In genomic region chr1:155412705-155413104, GRCm38 (mm10) we compare ENCODE assay signal across 14 mouse cellular contexts. TPM values are rescaled to one million over a fixed set of nuclear protein-coding genes. Genes with fewer than 3 reads are reported as not detected.
DNase-seq lines count a peak whose midpoint lies in the region; ATAC-seq and TF ChIP-seq lines count a peak whose summit lies in the region.
"Had no signal": no experiment of that assay in that cellular context is flagged by ENCODE, and none has a peak within 500 bp of the region (broad histone marks: within the 10 kb centered on the region; RNA-seq: fewer than 3 reads in every experiment).

No protein-coding gene starts in this region.

- H3K9ac ChIP-seq in liver, postnatal 0 days (replicated peaks), result no peak overlapping the region
- H3K9ac ChIP-seq in liver, embryonic 11.5 days (ENCODE audit: low read depth, low read length), result no peak overlapping the region
- no peak overlapping the region for H3K9ac ChIP-seq in MEL (ENCODE audit: control insufficient read depth, low read depth, low read length, poor library complexity, severe bottlenecking)
- H3K9ac ChIP-seq: heart, embryonic 13.5 days; hindbrain, embryonic 12.5 days; midbrain, embryonic 12.5 days; neural tube, embryonic 12.5 days had no signal

- intact Hi-C loops in gastrocnemius, adult 2 months (cut with DNase I), result no loop called here
- intact Hi-C loops in left cerebral cortex, postnatal 25 days (cut with DNase I), result no loop called here

- H3K36me3 ChIP-seq in liver, postnatal 0 days (replicated peaks; ENCODE audit: insufficient read depth, low read length), result no peaks in the 10 kb centered on the region
- no peaks in the 10 kb centered on the region for H3K36me3 ChIP-seq in liver, embryonic 11.5 days (ENCODE audit: control insufficient read depth, insufficient read depth, low read length)
- peaks cover 0 to 35% of the 10 kb centered on the region in 2 experiments; a peak in 2 of 4 replicates for H3K36me3 ChIP-seq in MEL (ENCODE audit: control insufficient read depth in 1 of 2, insufficient read depth in 2 of 2, low read length in 2 of 2)
- H3K36me3 ChIP-seq: midbrain, embryonic 12.5 days; neural tube, embryonic 12.5 days had no signal

- H3K27me3 ChIP-seq in liver, postnatal 0 days (ENCODE audit: insufficient read depth, low read length), result no peaks in the 10 kb centered on the region
- H3K27me3 ChIP-seq in liver, embryonic 11.5 days (replicated peaks; ENCODE audit: control insufficient read depth, insufficient read depth, low read length), result no peaks in the 10 kb centered on the region
- H3K27me3 ChIP-seq in MEL (ENCODE audit: control insufficient read depth in 1 of 2, insufficient read depth in 2 of 2, low read length in 2 of 2), result no peaks in the 10 kb centered on the region
- H3K27me3 ChIP-seq: heart, embryonic 13.5 days; hindbrain, embryonic 12.5 days; midbrain, embryonic 12.5 days; neural tube, embryonic 12.5 days had no signal

- no peak overlapping the region for H3K4me3 ChIP-seq in gastrocnemius, adult 2 months
- no peak overlapping the region for H3K4me3 ChIP-seq in liver, postnatal 0 days (ENCODE audit: low read depth, low read length)
- no peak overlapping the region for H3K4me3 ChIP-seq in liver, embryonic 11.5 days (ENCODE audit: low read depth, low read length)
- H3K4me3 ChIP-seq in MEL (ENCODE audit: control insufficient read depth in 1 of 2, insufficient read depth in 1 of 2, low read depth in 2 of 2, low read length in 2 of 2), result no peak overlapping the region
- H3K4me3 ChIP-seq: heart, embryonic 13.5 days; hindbrain, embryonic 12.5 days; midbrain, embryonic 12.5 days; neural tube, embryonic 12.5 days had no signal

- peak; percentile 30 for TF ChIP-seq RAD21 in MEL (IDR thresholded peaks at IDR 0.05; ENCODE audit: low read depth, low read length)

- peaks cover 19% of the 10 kb centered on the region for H3K79me2 ChIP-seq in MEL (ENCODE audit: control insufficient read depth, insufficient read depth, low read length, poor library complexity)

- no peak for TF ChIP-seq POLR2A in MEL (IDR thresholded peaks at IDR 0.05; ENCODE audit: control insufficient read depth in 1 of 2, insufficient read depth in 1 of 2, low read depth in 1 of 2, low read length in 2 of 2, poor library complexity in 1 of 2)

- no peak for ATAC-seq in liver, postnatal 0 days
- ATAC-seq in liver, embryonic 11.5 days (replicated peaks; ENCODE audit: low FRiP score), result no peak

- no peak for TF ChIP-seq EP300 in liver, postnatal 0 days (IDR thresholded peaks at IDR 0.05; ENCODE audit: low read depth)
- TF ChIP-seq EP300 in MEL (IDR thresholded peaks at IDR 0.05; ENCODE audit: low read depth in 1 of 2, low read length in 2 of 2), result peak; percentile 15 to 44; a peak in 2 of 4 replicates

- no peak for DNase-seq in gastrocnemius, adult 2 months
- DNase-seq in gastrocnemius, postnatal 10 days, result no peak
- no peak for DNase-seq in liver, postnatal 0 days
- DNase-seq in liver, embryonic 11.5 days (ENCODE audit: low spot score), result no peak
- peak; percentile 64 for DNase-seq in MEL (ENCODE audit: low read depth, low spot score)
- peak; percentile 23 to 33 for DNase-seq in kidney, postnatal 36 days
- DNase-seq in frontal cortex, adult 2 months (ENCODE audit: extremely low spot score in 1 of 2, low spot score in 1 of 2), result no peak
- DNase-seq in left cerebral cortex, postnatal 25 days (ENCODE audit: low spot score in 2 of 2), result no peak
- DNase-seq: cerebellum, adult 9-11 months; lung, adult 18-20 months had no signal

- H3K9me3 ChIP-seq in liver, postnatal 0 days (ENCODE audit: low read length), result no peaks in the 10 kb centered on the region
- no peaks in the 10 kb centered on the region for H3K9me3 ChIP-seq in liver, embryonic 11.5 days (ENCODE audit: control insufficient read depth, low read length)
- no peaks in the 10 kb centered on the region for H3K9me3 ChIP-seq in MEL (replicated peaks; ENCODE audit: insufficient read depth, low read length)
- H3K9me3 ChIP-seq: heart, embryonic 13.5 days; hindbrain, embryonic 12.5 days; midbrain, embryonic 12.5 days; neural tube, embryonic 12.5 days had no signal

- peak; percentile 33; the same call in 1 of the 2 replicates for TF ChIP-seq CTCF in gastrocnemius, adult 2 months (IDR thresholded peaks at IDR 0.05)
- TF ChIP-seq CTCF in liver, postnatal 0 days (IDR thresholded peaks at IDR 0.05; ENCODE audit: low read depth), result peak; percentile 11; the same call in 1 of the 2 replicates
- peak in 1 of 3 experiments; percentile 16; a peak in 1 of 6 replicates for TF ChIP-seq CTCF in MEL (IDR thresholded peaks at IDR 0.05 in 2 of 3, conservative IDR thresholded peaks at IDR 0.05 in 1 of 3; ENCODE audit: control insufficient read depth in 1 of 3, insufficient read depth in 1 of 3, low read depth in 2 of 3, low read length in 3 of 3, poor library complexity in 1 of 3, severe bottlenecking in 1 of 3)

- H3K4me2 ChIP-seq in liver, postnatal 0 days (ENCODE audit: low read depth, low read length), result no peak overlapping the region
- no peak overlapping the region for H3K4me2 ChIP-seq in liver, embryonic 11.5 days
- H3K4me2 ChIP-seq: heart, embryonic 13.5 days; neural tube, embryonic 12.5 days had no signal

- WGBS in liver, postnatal 0 days (ENCODE audit: insufficient replicate concordance), result 46% methylated on average over 2 of the region's 2 CpGs
- WGBS in liver, embryonic 11.5 days, result 75% methylated on average over 2 of the region's 2 CpGs

- peaks cover 9% of the 10 kb centered on the region for H3K4me1 ChIP-seq in liver, postnatal 0 days (ENCODE audit: insufficient read depth)
- H3K4me1 ChIP-seq in liver, embryonic 11.5 days (replicated peaks; ENCODE audit: control insufficient read depth, insufficient read depth, low read length), result peaks cover 22% of the 10 kb centered on the region
- H3K4me1 ChIP-seq in MEL (ENCODE audit: control insufficient read depth in 1 of 2, insufficient read depth in 2 of 2, low read length in 2 of 2), result peaks cover 6 to 20% of the 10 kb centered on the region in 2 experiments

- peak overlapping the region; percentile 43 for H3K27ac ChIP-seq in gastrocnemius, adult 2 months
- H3K27ac ChIP-seq in liver, postnatal 0 days (ENCODE audit: low read depth), result no peak overlapping the region
- no peak overlapping the region for H3K27ac ChIP-seq in liver, embryonic 11.5 days (ENCODE audit: low read depth, low read length)
- H3K27ac ChIP-seq in MEL (ENCODE audit: control insufficient read depth, low read depth, low read length), result no peak overlapping the region
- H3K27ac ChIP-seq: heart, embryonic 13.5 days; hindbrain, embryonic 12.5 days; midbrain, embryonic 12.5 days; neural tube, embryonic 12.5 days had no signal

TF ChIP-seq in MEL, 35 proteins besides CTCF, POLR2A, EP300 and RAD21:
- no peak for TF ChIP-seq TAL1 (IDR thresholded peaks at IDR 0.05; ENCODE audit: low read length)
- TF ChIP-seq RCOR1 (IDR thresholded peaks at IDR 0.05; ENCODE audit: low read depth, low read length), result peak; percentile 65; the same call in 1 of the 2 replicates
- no peak for TF ChIP-seq MYB (IDR thresholded peaks at IDR 0.05; ENCODE audit: low read depth, low read length)
- TF ChIP-seq MEF2A (IDR thresholded peaks at IDR 0.05; ENCODE audit: extremely low read depth, insufficient replicate concordance, low read depth, low read length, poor library complexity, severe bottlenecking), result no peak
- no peak for TF ChIP-seq GABPA (IDR thresholded peaks at IDR 0.05; ENCODE audit: low read depth, low read length)
- TF ChIP-seq NRF1 (IDR thresholded peaks at IDR 0.05; ENCODE audit: insufficient read depth, low read depth, low read length, poor library complexity, severe bottlenecking), result no peak
- no peak for TF ChIP-seq USF1 (IDR thresholded peaks at IDR 0.05; ENCODE audit: low read depth, low read length)
- no peak for TF ChIP-seq CHD1 (IDR thresholded peaks at IDR 0.05; ENCODE audit: low read depth, low read length)
- TF ChIP-seq ELF1 (IDR thresholded peaks at IDR 0.05; ENCODE audit: low read depth, low read length), result peak; percentile 61; the same call in 1 of the 2 replicates
- 0 out of 2 replicates have a peak, but pooled peaks have one; percentile 17 for TF ChIP-seq ETS1 (IDR thresholded peaks at IDR 0.05; ENCODE audit: low read depth, low read length)
- no peak for TF ChIP-seq HCFC1 (IDR thresholded peaks at IDR 0.05; ENCODE audit: low read depth, low read length)
- TF ChIP-seq ZC3H11A (IDR thresholded peaks at IDR 0.05; ENCODE audit: low read depth, low read length), result 0 out of 2 replicates have a peak, but pooled peaks have one; percentile 5
- peak; percentile 27 for TF ChIP-seq SMC3 (IDR thresholded peaks at IDR 0.05; ENCODE audit: low read depth, low read length)

RNA-seq across cellular contexts. Expression of gene Xpr1, which starts 4.5 kb away (rescaled TPM):
- 10 to 100 TPM; 39.5 to 62.2 TPM for total RNA-seq in gastrocnemius, adult 2 months (2021)
- total RNA-seq in gastrocnemius, postnatal 10 days (2021), result 10 to 100 TPM; 29.3 to 32.6 TPM
- 2.2 and 2.3 TPM in 2 replicates for polyA plus RNA-seq in liver, postnatal 0 days (2015; fragmentation: Nextera tagmentation; extraction: Ambion mirVana)
- polyA plus RNA-seq in liver, embryonic 11.5 days (2014; fragmentation: Nextera tagmentation; extraction: Ambion mirVana), result 5.3 and 8.0 TPM in 2 replicates
- 6.2 and 7.7 TPM in 2 replicates for total RNA-seq in MEL (2012; rRNA removed)
- polyA plus RNA-seq in MEL (2012; ENCODE audit: insufficient read depth in 1 of 2, insufficient read length in 2 of 2, low read depth in 1 of 2, low replicate concordance in 2 of 2, missing spikeins in 1 of 2), result 10 to 100 TPM; 12.2 to 67.8 TPM
- 42.5 and 43.4 TPM in 2 replicates for polyA plus RNA-seq in frontal cortex, adult 2 months (2012; rRNA removed)
- 10 to 100 TPM; 77.5 to 87.5 TPM for total RNA-seq in left cerebral cortex, postnatal 25 days (2021)

Comparison
In these comparisons a context has a peak if more than half of its experiments do, and no peak if none do; other contexts are left out.
1. DNase-seq: peak in MEL (single experiment) and kidney, postnatal 36 days (2 of 2); none in gastrocnemius, adult 2 months (single experiment), gastrocnemius, postnatal 10 days (single experiment), liver, postnatal 0 days (single experiment), liver, embryonic 11.5 days (single experiment), frontal cortex, adult 2 months (0 of 2) and left cerebral cortex, postnatal 25 days (0 of 2).